Mouse (Mus musculus): ENCODE measurements around the gene Sbsn. TPM values are rescaled to one million over a fixed set of nuclear protein-coding genes. Genes with fewer than 3 reads are reported as not detected.

The Sbsn gene
- polyA plus RNA-seq, 1 experiment from 2014 or later: 0.27 TPM

- WGBS: 68% methylated on average over 4 of the region's 4 CpGs
- Histone ChIP-seq H3K9ac (ENCODE audit: low read length) (no peak overlapping the region), H3K4me1 (replicated peaks; ENCODE audit: control insufficient read depth, insufficient read depth, low read length) (no peaks in the 10 kb centered on the region), H3K4me2 (ENCODE audit: low read depth, low read length, severe bottlenecking) (no peak overlapping the region), H3K27ac (ENCODE audit: low read depth, low read length) (no peak overlapping the region), H3K9me3 (ENCODE audit: control insufficient read depth, low read length) (no peaks in the 10 kb centered on the region), H3K27me3 (ENCODE audit: control insufficient read depth, insufficient read depth, low read length) (no peaks in the 10 kb centered on the region), H3K4me3 (ENCODE audit: low read depth, low read length) (no peak overlapping the region), H3K36me3 (ENCODE audit: control insufficient read depth, insufficient read depth, low read length) (no peaks in the 10 kb centered on the region)
- ATAC-seq (replicated peaks; ENCODE audit: low FRiP score): no peak
- DNase-seq (ENCODE audit: low spot score): no peak
Observed at GRCm38 (mm10) chr7:30744022-30744598, 7.2 kb upstream of the Sbsn start.

- Histone ChIP-seq H3K4me2 (ENCODE audit: low read depth, low read length, severe bottlenecking) (no peak overlapping the region), H3K9ac (ENCODE audit: low read length) (no peak overlapping the region), H3K9me3 (ENCODE audit: control insufficient read depth, low read length) (no peaks in the 10 kb centered on the region), H3K4me1 (replicated peaks; ENCODE audit: control insufficient read depth, insufficient read depth, low read length) (no peaks in the 10 kb centered on the region), H3K27me3 (ENCODE audit: control insufficient read depth, insufficient read depth, low read length) (no peaks in the 10 kb centered on the region), H3K4me3 (ENCODE audit: low read depth, low read length) (no peak overlapping the region), H3K27ac (ENCODE audit: low read depth, low read length) (no peak overlapping the region), H3K36me3 (ENCODE audit: control insufficient read depth, insufficient read depth, low read length) (no peaks in the 10 kb centered on the region)
- DNase-seq (ENCODE audit: low spot score) (no peak), ATAC-seq (replicated peaks; ENCODE audit: low FRiP score) (no peak)
- 82% methylated on average over 7 of the region's 7 CpGs for WGBS
Observed at GRCm38 (mm10) chr7:30747525-30748204, 3.6 kb upstream of the Sbsn start.

- DNase-seq (ENCODE audit: low spot score) (no peak), ATAC-seq (replicated peaks; ENCODE audit: low FRiP score) (no peak)
- peaks cover 1% of the 10 kb centered on the region; the same call in 1 of the 2 replicates for H3K36me3 ChIP-seq (ENCODE audit: control insufficient read depth, insufficient read depth, low read length)
- no peaks in the 10 kb centered on the region for H3K27me3 ChIP-seq (ENCODE audit: control insufficient read depth, insufficient read depth, low read length)
- H3K9me3 ChIP-seq (ENCODE audit: control insufficient read depth, low read length): no peaks in the 10 kb centered on the region; the same call in 1 of the 2 replicates
- H3K4me3 ChIP-seq (ENCODE audit: low read depth, low read length): no peak overlapping the region
- no peak overlapping the region for H3K27ac ChIP-seq (ENCODE audit: low read depth, low read length)
- WGBS: 89% methylated on average over 13 of the region's 13 CpGs
- no peaks in the 10 kb centered on the region for H3K4me1 ChIP-seq (replicated peaks; ENCODE audit: control insufficient read depth, insufficient read depth, low read length)
- H3K4me2 ChIP-seq (ENCODE audit: low read depth, low read length, severe bottlenecking): no peak overlapping the region
- H3K9ac ChIP-seq (ENCODE audit: low read length): no peak overlapping the region
Observed at GRCm38 (mm10) chr7:30749824-30750606, 1.3 kb upstream of the Sbsn start.

GRCm38 (mm10) chr7:30757001-30757400 lies 5.7 kb downstream of the Sbsn start:
- H3K4me2 ChIP-seq (ENCODE audit: low read depth, low read length, severe bottlenecking): no peak overlapping the region
- no peak for ATAC-seq (replicated peaks; ENCODE audit: low FRiP score)
- H3K9ac ChIP-seq (ENCODE audit: low read length): no peak overlapping the region
- no peak overlapping the region for H3K4me3 ChIP-seq (ENCODE audit: low read depth, low read length)
- H3K36me3 ChIP-seq (ENCODE audit: control insufficient read depth, insufficient read depth, low read length): peaks cover 3% of the 10 kb centered on the region; the same call in 1 of the 2 replicates
- WGBS: 82% methylated on average over 3 of the region's 3 CpGs
- no peaks in the 10 kb centered on the region for H3K27me3 ChIP-seq (ENCODE audit: control insufficient read depth, insufficient read depth, low read length)
- H3K27ac ChIP-seq (ENCODE audit: low read depth, low read length): no peak overlapping the region
- DNase-seq (ENCODE audit: low spot score): no peak
- no peaks in the 10 kb centered on the region for H3K4me1 ChIP-seq (replicated peaks; ENCODE audit: control insufficient read depth, insufficient read depth, low read length)
- no peaks in the 10 kb centered on the region; the same call in 1 of the 2 replicates for H3K9me3 ChIP-seq (ENCODE audit: control insufficient read depth, low read length)

- Histone ChIP-seq H3K27me3 (ENCODE audit: control insufficient read depth, insufficient read depth, low read length) (no peaks in the 10 kb centered on the region), H3K4me3 (ENCODE audit: low read depth, low read length) (no peak overlapping the region), H3K9ac (ENCODE audit: low read length) (no peak overlapping the region), H3K4me1 (replicated peaks; ENCODE audit: control insufficient read depth, insufficient read depth, low read length) (no peaks in the 10 kb centered on the region), H3K4me2 (ENCODE audit: low read depth, low read length, severe bottlenecking) (no peak overlapping the region), H3K36me3 (ENCODE audit: control insufficient read depth, insufficient read depth, low read length) (peaks cover 3% of the 10 kb centered on the region; the same call in 1 of the 2 replicates), H3K9me3 (ENCODE audit: control insufficient read depth, low read length) (no peaks in the 10 kb centered on the region; the same call in 1 of the 2 replicates), H3K27ac (ENCODE audit: low read depth, low read length) (no peak overlapping the region)
- ATAC-seq (replicated peaks; ENCODE audit: low FRiP score): no peak
- peak; percentile 62 for DNase-seq (ENCODE audit: low spot score)
- WGBS: 40% methylated on average over 4 of the region's 4 CpGs
Observed at GRCm38 (mm10) chr7:30758853-30759252, 7.6 kb downstream of the Sbsn start.

- H3K9ac ChIP-seq (ENCODE audit: low read length): no peak overlapping the region
- WGBS: 81% methylated on average over 4 of the region's 4 CpGs
- ATAC-seq (replicated peaks; ENCODE audit: low FRiP score) (no peak), DNase-seq (ENCODE audit: low spot score) (no peak)
- no peaks in the 10 kb centered on the region for H3K4me1 ChIP-seq (replicated peaks; ENCODE audit: control insufficient read depth, insufficient read depth, low read length)
- no peaks in the 10 kb centered on the region for H3K9me3 ChIP-seq (ENCODE audit: control insufficient read depth, low read length)
- H3K27ac ChIP-seq (ENCODE audit: low read depth, low read length): no peak overlapping the region
- no peaks in the 10 kb centered on the region for H3K27me3 ChIP-seq (ENCODE audit: control insufficient read depth, insufficient read depth, low read length)
- no peaks in the 10 kb centered on the region for H3K36me3 ChIP-seq (ENCODE audit: control insufficient read depth, insufficient read depth, low read length)
- no peak overlapping the region for H3K4me2 ChIP-seq (ENCODE audit: low read depth, low read length, severe bottlenecking)
- H3K4me3 ChIP-seq (ENCODE audit: low read depth, low read length): no peak overlapping the region
Observed at GRCm38 (mm10) chr7:30761769-30762352, 10.6 kb downstream of the Sbsn start.

- Histone ChIP-seq H3K4me1 (replicated peaks; ENCODE audit: control insufficient read depth, insufficient read depth, low read length) (no peaks in the 10 kb centered on the region), H3K9me3 (ENCODE audit: control insufficient read depth, low read length) (no peaks in the 10 kb centered on the region), H3K27me3 (ENCODE audit: control insufficient read depth, insufficient read depth, low read length) (no peaks in the 10 kb centered on the region), H3K9ac (ENCODE audit: low read length) (no peak within 1 kb of the TSS), H3K27ac (ENCODE audit: low read depth, low read length) (no peak within 1 kb of the TSS), H3K4me2 (ENCODE audit: low read depth, low read length, severe bottlenecking) (no peak within 1 kb of the TSS), H3K36me3 (ENCODE audit: control insufficient read depth, insufficient read depth, low read length) (no peaks in the 10 kb centered on the region), H3K4me3 (ENCODE audit: low read depth, low read length) (no peak within 1 kb of the TSS)
- ATAC-seq (replicated peaks; ENCODE audit: low FRiP score): no peak
- WGBS: 44% methylated on average over 5 of the region's 5 CpGs
- DNase-seq (ENCODE audit: low spot score): no peak
Observed at GRCm38 (mm10) chr7:30763456-30763855, 12.2 kb downstream of the Sbsn start, which contains the start of gene Dmkn. TSS of gene Dmkn (plus strand) at chr7:30763756.

GRCm38 (mm10) chr7:30765173-30765572 lies 13.9 kb downstream of the Sbsn start:
- no peak overlapping the region for H3K9ac ChIP-seq (ENCODE audit: low read length)
- no peak for ATAC-seq (replicated peaks; ENCODE audit: low FRiP score)
- H3K9me3 ChIP-seq (ENCODE audit: control insufficient read depth, low read length): no peaks in the 10 kb centered on the region
- 44% methylated on average over 11 of the region's 11 CpGs for WGBS
- H3K27me3 ChIP-seq (ENCODE audit: control insufficient read depth, insufficient read depth, low read length): no peaks in the 10 kb centered on the region
- H3K4me1 ChIP-seq (replicated peaks; ENCODE audit: control insufficient read depth, insufficient read depth, low read length): no peaks in the 10 kb centered on the region
- H3K36me3 ChIP-seq (ENCODE audit: control insufficient read depth, insufficient read depth, low read length): no peaks in the 10 kb centered on the region
- H3K4me3 ChIP-seq (ENCODE audit: low read depth, low read length): no peak overlapping the region
- no peak overlapping the region for H3K4me2 ChIP-seq (ENCODE audit: low read depth, low read length, severe bottlenecking)
- DNase-seq (ENCODE audit: low spot score): peak; percentile 58
- no peak overlapping the region for H3K27ac ChIP-seq (ENCODE audit: low read depth, low read length)
